Mouse (Mus musculus): ENCODE results near the gene Gm42791.

The Gm42791 gene

DNA sequence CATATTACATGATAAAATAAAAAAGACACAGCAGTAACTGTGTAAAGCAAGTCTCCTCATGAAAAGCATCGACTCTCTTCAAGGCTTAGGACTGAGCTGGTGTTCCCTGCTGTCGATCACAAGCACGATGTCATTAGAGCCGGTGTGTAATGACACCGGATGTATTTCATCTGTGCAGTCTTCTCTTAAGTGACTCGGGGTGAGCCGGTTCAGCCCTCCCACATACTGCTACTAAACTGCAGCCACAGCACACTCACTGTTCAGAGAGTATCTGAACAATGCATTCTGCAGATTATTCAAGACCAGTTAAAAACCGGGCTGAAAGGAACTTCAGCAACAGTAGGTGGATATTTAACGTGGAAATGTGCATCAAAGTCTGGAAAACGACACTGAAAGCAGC is 71.5 kb downstream of the Gm42791 start:
- DNase-seq (ENCODE audit: low spot score): no peak

DNA sequence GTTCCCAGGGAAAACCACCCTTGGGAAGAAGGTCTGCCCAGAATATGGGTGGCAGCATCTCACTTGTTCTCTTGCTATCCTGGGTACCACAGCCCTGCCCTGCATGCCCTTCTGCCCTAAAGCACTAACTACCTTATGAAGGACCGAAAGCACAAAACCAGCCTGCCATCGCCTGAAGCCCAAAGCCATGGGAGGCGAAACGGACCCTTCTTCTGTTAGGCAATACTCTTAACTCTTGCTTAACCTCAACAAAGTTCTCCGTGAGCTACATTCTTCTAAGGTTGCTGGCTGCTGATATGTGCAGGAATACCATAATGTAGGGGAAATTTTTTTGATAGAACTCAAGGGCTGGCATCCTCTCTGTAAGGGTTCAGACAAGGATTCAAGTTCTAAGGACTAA is 72.2 kb downstream of the Gm42791 start:
- DNase-seq (ENCODE audit: low spot score): no peak

GRCm38 (mm10) chr5:148918049-148918448 is 76.9 kb downstream of the Gm42791 start:
- no peak for DNase-seq (ENCODE audit: low spot score)

DNA sequence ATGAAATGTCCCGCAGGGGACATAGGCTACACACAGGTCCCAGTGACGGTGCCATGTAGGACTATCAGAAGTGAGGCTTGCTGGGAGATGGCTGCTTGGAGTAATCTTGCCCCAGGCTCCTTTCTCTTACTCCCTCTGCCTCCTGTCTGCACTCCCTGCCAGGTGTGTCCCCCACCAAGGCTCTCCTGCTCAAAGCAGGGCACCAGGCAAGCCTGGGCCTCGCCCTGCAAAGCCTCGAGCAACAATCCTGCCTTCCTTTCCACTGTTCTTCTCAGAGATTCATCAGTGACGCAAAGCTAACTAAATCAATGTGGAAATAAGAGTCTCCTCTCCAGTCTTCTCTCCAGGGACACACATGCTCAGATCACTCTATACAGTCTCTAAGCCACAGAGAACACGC is 78.2 kb downstream of the Gm42791 start:
- no peak for DNase-seq (ENCODE audit: low spot score)

DNA sequence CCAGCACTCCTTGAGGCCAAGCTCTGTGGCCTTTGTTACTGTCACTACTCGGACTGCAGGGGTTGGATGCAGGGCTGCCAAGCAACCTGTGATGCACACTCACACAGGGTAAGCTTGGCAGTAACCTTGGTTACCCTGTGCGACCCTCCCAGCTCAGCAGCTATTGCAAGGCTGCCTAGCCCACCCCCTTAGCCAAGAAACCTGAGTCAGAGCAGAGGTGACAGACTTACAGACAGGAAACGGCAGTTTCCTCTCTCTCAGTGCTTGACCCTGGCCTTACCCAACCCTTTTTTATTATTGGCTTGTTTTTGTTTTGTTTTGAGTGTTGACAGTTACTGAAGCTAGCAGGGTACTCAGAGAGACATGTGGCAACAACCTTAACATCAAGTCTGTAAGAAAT is 82.7 kb downstream of the Gm42791 start:
- no peak for DNase-seq (ENCODE audit: low spot score)

- DNase-seq (ENCODE audit: low spot score): no peak
These were observed 84.9 kb downstream of the Gm42791 start for GRCm38 (mm10) chr5:148910066-148910465.

- DNase-seq (ENCODE audit: low spot score): no peak
These were observed 85.5 kb downstream of the Gm42791 start for GRCm38 (mm10) chr5:148909402-148909801.

- DNase-seq (ENCODE audit: low spot score): no peak
These were observed 85.9 kb downstream of the Gm42791 start for GRCm38 (mm10) chr5:148909057-148909395.

DNA sequence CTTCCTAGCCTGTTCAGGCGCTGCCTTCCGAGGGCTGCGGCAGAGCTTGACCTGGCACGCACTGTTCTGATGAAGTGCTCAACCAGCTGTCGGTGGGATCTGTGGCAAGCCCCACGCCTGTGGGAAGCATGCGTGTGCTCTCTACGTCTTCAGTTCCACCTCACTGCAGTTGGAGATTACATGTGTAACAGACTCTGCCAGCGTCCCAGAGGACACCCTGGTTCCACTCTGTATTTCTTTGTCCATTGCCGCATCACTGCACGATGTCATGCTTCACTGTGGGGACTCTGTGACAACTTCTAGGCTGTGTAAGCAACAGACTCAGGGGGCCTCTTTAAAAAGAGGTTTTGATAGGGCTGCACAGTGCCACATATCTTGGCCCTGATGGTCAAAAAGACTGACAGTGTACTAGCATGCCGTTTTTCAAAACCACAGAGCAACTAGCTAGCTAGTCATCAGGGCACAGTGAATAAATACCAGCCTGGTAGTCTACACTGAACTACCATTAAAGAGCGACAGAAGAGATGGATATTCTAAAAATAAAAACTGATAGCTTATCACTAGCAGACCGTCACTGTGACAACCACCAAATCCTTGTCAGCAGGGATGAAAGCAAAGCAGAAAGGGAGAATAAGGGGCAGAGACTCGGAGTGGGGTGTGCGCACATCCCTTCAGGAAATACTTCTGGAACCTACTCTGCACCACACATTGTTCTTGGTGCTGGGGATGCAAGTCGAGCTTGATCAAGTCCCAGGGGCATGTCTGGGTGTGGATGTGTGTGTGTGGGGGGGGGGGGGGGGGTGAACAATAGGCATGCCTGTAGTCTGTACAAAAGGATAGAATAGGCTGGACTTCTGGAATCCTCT is 86.5 kb downstream of the Gm42791 start:
- DNase-seq (ENCODE audit: low spot score): no peak

GRCm38 (mm10) chr5:148906305-148906704 is 88.6 kb downstream of the Gm42791 start:
- DNase-seq (ENCODE audit: low spot score): no peak

DNA sequence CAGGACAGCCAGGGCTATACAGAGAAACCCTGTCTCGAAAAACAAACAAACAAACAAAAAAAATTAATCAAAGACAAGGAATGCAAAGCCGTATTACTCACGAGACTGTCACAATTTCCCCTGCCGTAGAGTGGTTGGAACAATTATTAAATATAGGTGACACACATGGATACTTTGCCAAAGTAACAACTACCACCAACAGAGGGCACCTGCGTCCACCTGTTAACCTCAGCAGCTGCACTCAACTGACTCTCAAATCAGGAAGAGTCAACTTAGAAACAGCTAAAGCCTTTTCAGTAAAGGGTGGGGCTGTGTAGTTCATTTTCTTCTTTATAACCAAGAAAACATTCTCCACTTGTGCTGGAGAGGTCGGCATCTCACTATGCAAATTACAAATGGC is 90.1 kb downstream of the Gm42791 start:
- DNase-seq (ENCODE audit: low spot score): peak; percentile 62

DNA sequence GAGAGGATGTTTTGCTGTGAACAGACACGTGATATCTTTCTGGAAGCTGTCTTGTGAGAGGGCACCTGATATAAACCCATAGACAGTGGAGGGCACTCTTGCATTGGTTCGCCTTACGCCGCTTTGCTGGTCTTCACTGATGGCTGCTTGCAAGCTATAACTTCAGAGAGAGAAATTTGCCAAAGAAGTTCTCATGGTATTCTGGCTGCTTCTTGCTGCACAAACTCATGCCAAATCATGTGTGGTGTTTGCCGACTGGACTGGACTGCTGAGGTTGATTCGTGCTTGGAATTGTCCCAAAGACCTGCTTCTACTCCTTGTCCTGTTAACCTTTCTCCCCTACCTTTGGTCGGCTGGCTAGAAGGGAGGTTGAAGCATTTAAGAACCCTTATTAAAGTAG is 95.6 kb downstream of the Gm42791 start:
- DNase-seq (ENCODE audit: low spot score): no peak

GRCm38 (mm10) chr5:148897941-148898417 is 97.0 kb downstream of the Gm42791 start:
- no peak for DNase-seq (ENCODE audit: low spot score)

DNA sequence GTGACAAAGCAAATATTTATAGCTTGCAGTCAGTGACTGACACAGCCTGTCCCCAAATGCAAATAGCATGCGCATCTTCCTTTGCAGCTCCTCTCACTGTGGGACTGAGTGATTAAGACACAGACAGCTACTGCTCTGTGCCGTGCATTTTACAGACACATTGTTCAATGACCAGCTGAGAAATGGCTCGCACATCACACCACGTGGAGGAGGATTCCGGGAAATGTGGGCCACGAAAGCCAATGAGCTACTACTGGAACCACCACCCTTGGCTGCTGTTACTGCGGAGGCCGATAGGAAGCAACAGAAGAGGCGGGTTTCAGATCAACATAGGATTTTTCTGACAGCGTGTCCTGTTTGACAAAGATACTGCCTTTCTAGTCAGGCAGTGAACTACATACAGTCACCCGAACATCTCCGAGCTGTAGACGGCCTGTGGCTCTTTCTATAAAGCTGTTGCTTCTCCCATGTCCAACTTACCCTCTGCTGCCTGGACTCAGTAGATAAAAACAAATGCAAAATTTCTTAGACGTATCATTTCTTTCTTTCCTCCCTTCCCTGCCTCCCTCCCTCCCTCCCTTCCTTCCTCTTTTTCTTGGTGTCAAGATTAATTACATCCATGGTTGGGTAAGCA is 97.8 kb downstream of the Gm42791 start:
- DNase-seq (ENCODE audit: low spot score): no peak

DNA sequence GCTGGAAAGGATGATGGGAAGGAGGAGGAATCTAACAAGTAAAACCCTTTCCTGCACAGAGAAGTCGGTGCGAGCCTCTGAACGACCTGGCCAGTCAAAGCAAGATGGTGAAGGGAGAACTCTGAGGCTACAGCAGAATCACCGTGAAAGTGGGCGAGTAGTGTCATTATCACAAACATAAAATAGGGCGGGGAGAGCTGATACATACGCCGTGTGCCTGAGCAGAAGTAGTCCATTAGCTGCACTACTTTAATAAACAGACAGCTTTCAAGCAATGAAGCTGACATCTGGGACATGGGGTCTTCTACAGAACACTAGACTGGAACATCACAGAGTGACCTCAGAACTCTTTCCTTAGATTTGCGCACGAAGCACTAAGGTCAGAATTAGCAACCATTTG is 98.4 kb downstream of the Gm42791 start:
- DNase-seq (ENCODE audit: low spot score): no peak

DNA sequence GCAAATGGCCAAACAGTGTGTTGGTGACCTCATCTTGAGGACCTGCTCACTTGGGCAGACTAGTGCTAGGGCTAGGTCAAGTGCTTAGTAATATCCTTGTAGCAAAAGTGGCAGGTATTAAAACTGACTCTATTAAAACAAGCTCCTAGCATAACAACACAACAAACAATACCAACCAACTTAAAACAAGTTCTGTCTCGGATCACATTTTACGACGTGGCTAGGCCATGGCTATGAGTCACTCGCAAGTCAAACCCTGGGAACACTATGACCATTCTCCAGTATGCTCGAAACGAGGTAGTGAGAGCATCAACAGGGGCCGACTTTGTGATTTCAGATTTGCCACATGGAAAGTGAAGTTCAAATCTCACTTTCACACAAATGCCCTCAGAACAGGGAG is 99.1 kb downstream of the Gm42791 start:
- DNase-seq (ENCODE audit: low spot score): no peak

GRCm38 (mm10) chr5:148895034-148895433 is 99.9 kb downstream of the Gm42791 start:
- DNase-seq (ENCODE audit: low spot score): no peak

- no peak for DNase-seq (ENCODE audit: low spot score)
These were observed 104.7 kb downstream of the Gm42791 start for GRCm38 (mm10) chr5:148890237-148890636.

GRCm38 (mm10) chr5:148888032-148888431 is 106.9 kb downstream of the Gm42791 start:
- peak; percentile 66 for DNase-seq (ENCODE audit: low spot score)

- DNase-seq (ENCODE audit: low spot score): peak; percentile 22
These were observed 108.9 kb downstream of the Gm42791 start for GRCm38 (mm10) chr5:148885821-148886609.

GRCm38 (mm10) chr5:148883671-148884070 is 111.3 kb downstream of the Gm42791 start:
- no peak for DNase-seq (ENCODE audit: low spot score)

GRCm38 (mm10) chr5:148879218-148879617 is 115.7 kb downstream of the Gm42791 start:
- DNase-seq (ENCODE audit: low spot score): peak; percentile 17

DNA sequence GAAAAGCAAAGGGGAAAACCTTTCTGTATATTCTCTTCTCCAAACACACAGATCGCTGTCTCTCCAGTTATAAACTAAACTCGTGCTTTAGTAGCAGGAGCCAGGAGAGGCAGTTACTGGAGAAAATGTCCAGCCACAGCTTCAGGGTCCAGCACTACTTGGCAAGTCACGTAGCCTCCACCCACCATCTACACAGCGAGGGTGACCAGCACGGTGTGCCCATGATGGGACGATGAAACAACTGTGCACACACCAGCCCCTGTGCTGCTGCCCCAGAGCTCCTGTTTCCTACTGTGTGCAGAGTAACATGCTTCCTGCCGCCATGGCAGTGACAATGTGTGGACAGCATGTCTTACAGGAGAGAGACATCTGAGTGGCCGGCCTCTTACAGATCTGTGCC is 121.8 kb downstream of the Gm42791 start:
- DNase-seq (ENCODE audit: low spot score): no peak

Data from T-cell, adult 2 months (primary cell).